Mouse (Mus musculus): ENCODE measurements around the gene Gpr137. TPM values are rescaled to one million over a fixed set of nuclear protein-coding genes. Genes with fewer than 3 reads are reported as not detected.

Gene Gpr137
- polyA plus RNA-seq, 1 experiment from 2014 or later: 72.3 TPM

GRCm38 (mm10) chr19:6979486-6980380, 37.5 kb upstream of the Gpr137 start:
- ATAC-seq (ENCODE audit: low FRiP score): peak; percentile 90
- WGBS: under 1% methylated on average over 58 of the region's 59 CpGs
- no peaks in the 10 kb centered on the region for H3K9me3 ChIP-seq (replicated peaks)

GRCm38 (mm10) chr19:6979001-6979479, 36.8 kb upstream of the Gpr137 start:
- no peaks in the 10 kb centered on the region for H3K9me3 ChIP-seq (replicated peaks)
- no peak for ATAC-seq (ENCODE audit: low FRiP score)
- peaks cover 55% of the 10 kb centered on the region for H3K4me1 ChIP-seq
- no peaks in the 10 kb centered on the region for H3K27me3 ChIP-seq (replicated peaks)
- peak overlapping the region; percentile 82 for H3K4me2 ChIP-seq
- peak overlapping the region; percentile 99 for H3K27ac ChIP-seq (replicated peaks)
- peaks cover 29% of the 10 kb centered on the region for H3K36me3 ChIP-seq
- 9% methylated on average over 11 of the region's 11 CpGs for WGBS
- H3K9ac ChIP-seq (replicated peaks): peak overlapping the region; percentile 49
- H3K4me3 ChIP-seq (replicated peaks): peak overlapping the region; percentile 71

More at GRCm38 (mm10) chr19:6979486-6980380, 37.5 kb upstream of the Gpr137 start:
- H3K27me3 ChIP-seq (replicated peaks): no peaks in the 10 kb centered on the region
- peak overlapping the region; percentile 99 for H3K27ac ChIP-seq (replicated peaks)
- peaks cover 53% of the 10 kb centered on the region for H3K4me1 ChIP-seq
- peak overlapping the region; percentile 74 for H3K9ac ChIP-seq (replicated peaks)
- H3K4me3 ChIP-seq (replicated peaks): peak overlapping the region; percentile 71
- peak overlapping the region; percentile 82 for H3K4me2 ChIP-seq
- H3K36me3 ChIP-seq: peaks cover 30% of the 10 kb centered on the region

DNA sequence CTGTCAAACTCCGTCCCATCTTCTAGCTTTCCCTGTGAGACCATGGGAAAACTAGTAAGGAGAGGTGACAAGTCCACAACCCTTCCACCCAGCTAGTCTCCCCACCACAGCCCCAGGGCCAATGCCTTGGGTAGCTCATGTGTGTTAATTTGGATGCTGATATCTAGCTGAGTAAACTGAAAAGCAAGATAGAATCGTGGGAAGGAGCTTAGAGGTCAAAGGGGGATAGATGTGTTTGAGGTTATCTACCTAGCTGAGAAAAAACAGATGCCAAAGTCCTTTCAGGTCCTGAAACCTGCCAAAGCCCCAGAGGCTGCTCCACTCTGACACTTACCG, 36.3 kb upstream of the Gpr137 start:
- Histone ChIP-seq H3K36me3 (peaks cover 25% of the 10 kb centered on the region), H3K9me3 (replicated peaks) (no peaks in the 10 kb centered on the region), H3K9ac (replicated peaks) (peak overlapping the region; percentile 49; the same call in 1 of the 2 replicates), H3K4me3 (replicated peaks) (peak overlapping the region; percentile 71), H3K4me1 (peaks cover 59% of the 10 kb centered on the region), H3K4me2 (peak overlapping the region; percentile 82), H3K27ac (replicated peaks) (peak overlapping the region; percentile 99), H3K27me3 (replicated peaks) (no peaks in the 10 kb centered on the region)
- ATAC-seq (ENCODE audit: low FRiP score): no peak
- WGBS: 49% methylated on average over 3 of the region's 3 CpGs

GRCm38 (mm10) chr19:6977759-6978638, 35.7 kb upstream of the Gpr137 start:
- Histone ChIP-seq H3K27me3 (replicated peaks) (no peaks in the 10 kb centered on the region), H3K27ac (replicated peaks) (peak overlapping the region; percentile 99), H3K9me3 (replicated peaks) (no peaks in the 10 kb centered on the region), H3K4me2 (peak overlapping the region; percentile 82), H3K4me1 (peaks cover 59% of the 10 kb centered on the region), H3K4me3 (replicated peaks) (peak overlapping the region; percentile 71), H3K36me3 (peaks cover 24% of the 10 kb centered on the region), H3K9ac (replicated peaks) (peak overlapping the region; percentile 49; the same call in 1 of the 2 replicates)
- no peak for ATAC-seq (ENCODE audit: low FRiP score)
- WGBS: 82% methylated on average over 13 of the region's 13 CpGs

GRCm38 (mm10) chr19:6975537-6976521, 33.5 kb upstream of the Gpr137 start, which contains the start of gene Plcb3:
TSS of gene Plcb3 (minus strand) at chr19:6976470.
- peaks cover 52% of the 10 kb centered on the region for H3K4me1 ChIP-seq
- H3K36me3 ChIP-seq: peaks cover 14% of the 10 kb centered on the region
- peak within 1 kb of the TSS; percentile 59 for H3K4me3 ChIP-seq (replicated peaks)
- no peaks in the 10 kb centered on the region for H3K9me3 ChIP-seq (replicated peaks)
- H3K4me2 ChIP-seq: peak within 1 kb of the TSS; percentile 82
- no peak for ATAC-seq (ENCODE audit: low FRiP score)
- H3K27me3 ChIP-seq (replicated peaks): 0 out of 2 replicates have a peak, but pooled peaks cover 2% of the 10 kb centered on the region
- 0% methylated on average over 16 of the region's 16 CpGs for WGBS
- peak within 1 kb of the TSS; percentile 74 for H3K9ac ChIP-seq (replicated peaks)
- H3K27ac ChIP-seq (replicated peaks): peak within 1 kb of the TSS; percentile 93

GRCm38 (mm10) chr19:6974211-6975205, 32.2 kb upstream of the Gpr137 start, which contains the start of gene Ppp1r14b:
TSS of gene Ppp1r14b (plus strand) at chr19:6974968.
- H3K4me1 ChIP-seq: peaks cover 59% of the 10 kb centered on the region

DNA sequence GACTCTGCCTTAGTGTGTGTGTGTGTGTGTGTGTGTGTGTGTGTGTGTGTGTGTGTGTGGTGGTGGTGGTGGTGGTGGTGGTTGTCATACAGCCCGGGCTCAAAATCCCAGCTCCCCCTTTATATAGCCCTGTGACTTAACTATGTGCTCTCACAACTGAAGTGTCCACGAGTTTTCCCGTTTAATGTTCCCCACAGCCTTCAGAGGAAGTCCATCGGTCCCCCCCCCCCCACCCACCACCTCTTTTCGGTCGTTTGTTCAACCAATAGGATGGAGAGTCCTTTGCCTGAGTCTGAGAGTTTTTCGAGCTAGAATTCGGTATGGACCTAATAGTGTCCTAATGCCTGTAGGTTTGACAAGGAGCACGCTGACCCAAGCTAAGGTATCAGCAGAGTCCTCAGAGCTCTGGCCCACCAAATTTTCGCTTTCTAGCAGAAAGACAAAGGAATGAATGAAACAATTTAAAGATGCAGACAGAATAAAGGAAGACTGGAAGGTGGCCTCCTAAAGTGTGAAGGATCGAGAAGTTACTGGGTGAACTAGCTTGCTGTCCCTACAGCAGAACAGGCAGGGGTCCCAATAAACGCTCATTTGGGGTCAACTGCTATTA, 31.4 kb upstream of the Gpr137 start:
- Histone ChIP-seq H3K4me1 (peaks cover 59% of the 10 kb centered on the region), H3K36me3 (peaks cover 14% of the 10 kb centered on the region), H3K27ac (replicated peaks) (peak overlapping the region; percentile 93), H3K27me3 (replicated peaks) (peaks cover 6% of the 10 kb centered on the region), H3K9ac (replicated peaks) (peak overlapping the region; percentile 74), H3K4me3 (replicated peaks) (peak overlapping the region; percentile 59), H3K4me2 (peak overlapping the region; percentile 82), H3K9me3 (replicated peaks) (no peaks in the 10 kb centered on the region)
- ATAC-seq (ENCODE audit: low FRiP score): no peak
- 37% methylated on average over 12 of the region's 12 CpGs for WGBS

More at GRCm38 (mm10) chr19:6974211-6975205, 32.2 kb upstream of the Gpr137 start, which contains the start of gene Ppp1r14b:
- peak; percentile 76 for ATAC-seq (ENCODE audit: low FRiP score)
- peak within 1 kb of the TSS; percentile 82 for H3K4me2 ChIP-seq
- H3K27me3 ChIP-seq (replicated peaks): peaks cover 6% of the 10 kb centered on the region
- peak within 1 kb of the TSS; percentile 74 for H3K9ac ChIP-seq (replicated peaks)
- under 1% methylated on average over 72 of the region's 84 CpGs for WGBS
- H3K4me3 ChIP-seq (replicated peaks): peak within 1 kb of the TSS; percentile 59
- H3K36me3 ChIP-seq: peaks cover 14% of the 10 kb centered on the region
- peak within 1 kb of the TSS; percentile 93 for H3K27ac ChIP-seq (replicated peaks)
- H3K9me3 ChIP-seq (replicated peaks): no peaks in the 10 kb centered on the region

GRCm38 (mm10) chr19:6972247-6972917, 30.1 kb upstream of the Gpr137 start:
- Histone ChIP-seq H3K9me3 (replicated peaks) (no peaks in the 10 kb centered on the region), H3K9ac (replicated peaks) (no peak overlapping the region), H3K4me2 (no peak overlapping the region), H3K27me3 (replicated peaks) (peaks cover 12% of the 10 kb centered on the region), H3K4me1 (peaks cover 52% of the 10 kb centered on the region), H3K4me3 (replicated peaks) (no peak overlapping the region), H3K36me3 (peaks cover 2% of the 10 kb centered on the region), H3K27ac (replicated peaks) (no peak overlapping the region)
- 85% methylated on average over 13 of the region's 13 CpGs for WGBS
- no peak for ATAC-seq (ENCODE audit: low FRiP score)

- Histone ChIP-seq H3K9me3 (replicated peaks) (no peaks in the 10 kb centered on the region), H3K4me3 (replicated peaks) (no peak overlapping the region), H3K4me1 (peaks cover 45% of the 10 kb centered on the region), H3K27ac (replicated peaks) (no peak overlapping the region), H3K4me2 (no peak overlapping the region), H3K9ac (replicated peaks) (no peak overlapping the region; the same call in 1 of the 2 replicates), H3K36me3 (no peaks in the 10 kb centered on the region), H3K27me3 (replicated peaks) (peaks cover 12% of the 10 kb centered on the region)
- no peak for ATAC-seq (ENCODE audit: low FRiP score)
- 29% methylated on average over 6 of the region's 6 CpGs for WGBS
These were observed 29.4 kb upstream of the Gpr137 start for GRCm38 (mm10) chr19:6971644-6972043.
